Mouse (Mus musculus) cerebellum, adult 2 months (tissue): ENCODE measurements around the gene Zfp598.
"Not testable (repeated sequence)": the region's sequence is repeated elsewhere in the genome, so short reads cannot be mapped to it uniquely, and the experiment has no call there.

ENCODE experiments used
- CTCF ChIP-seq: fragments of 200-500 bp; IDR thresholded peaks from 2 replicates; pipeline ENCODE4 v1.5.1; 2011; ENCODE audit warnings: low read depth, mild to moderate bottlenecking, control low read depth, low read length, moderate library complexity, borderline replicate concordance; ENCODE audit not compliant: insufficient read depth
- POLR2A ChIP-seq: fragments of 200-500 bp; IDR thresholded peaks from 2 replicates; pipeline ENCODE4 v1.6.1; 2011; ENCODE audit warnings: low read length, control low read depth, borderline replicate concordance; ENCODE audit not compliant: insufficient read depth

DNA sequence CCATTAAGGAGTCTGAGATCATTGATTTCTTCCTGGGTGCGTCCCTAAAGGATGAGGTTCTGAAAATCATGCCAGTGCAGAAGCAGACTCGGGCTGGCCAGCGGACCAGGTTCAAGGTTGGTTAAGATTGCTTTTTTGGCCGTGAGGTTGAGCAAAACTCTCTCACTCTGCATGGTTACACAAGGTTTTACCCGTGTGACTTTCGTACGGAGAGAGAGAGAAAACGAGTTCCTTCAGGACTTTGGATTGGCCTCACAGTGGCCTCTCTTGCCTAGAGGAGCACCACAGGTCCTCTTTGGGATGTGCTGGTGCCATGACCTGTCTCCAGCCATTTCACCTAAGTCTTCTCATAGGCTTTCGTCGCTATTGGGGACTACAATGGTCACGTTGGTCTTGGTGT lies 51.1 kb downstream of the Zfp598 start:
- TF ChIP-seq CTCF, POLR2A: not testable (repeated sequence)
